Mouse (Mus musculus): ENCODE data around the gene Serpine1. TPM values are rescaled to one million over a fixed set of nuclear protein-coding genes. Genes with fewer than 3 reads are reported as not detected.

Gene Serpine1
- polyA plus RNA-seq, 1 experiment: 9.7 TPM

DNA sequence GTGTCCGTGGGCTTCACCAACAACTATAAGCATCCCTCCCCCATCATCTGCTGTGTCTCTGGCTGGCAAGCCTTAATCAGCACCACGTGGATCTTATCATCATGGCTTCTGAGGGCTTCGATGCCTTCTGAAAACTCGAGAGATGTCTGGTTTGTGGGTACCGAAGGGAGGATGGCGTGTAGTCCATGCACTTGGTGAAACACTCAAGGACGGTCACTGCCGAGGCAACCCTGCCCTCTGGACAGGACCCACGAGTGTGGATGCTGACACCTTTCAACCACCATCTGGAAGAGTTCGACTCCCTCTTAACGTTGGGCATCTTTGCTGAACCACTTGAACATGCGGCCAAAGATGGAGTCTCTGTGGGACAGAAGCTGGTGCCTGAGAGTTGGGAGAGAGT lies 38.8 kb upstream of the Serpine1 start:
- TF ChIP-seq CTCF (IDR thresholded peaks at IDR 0.05; ENCODE audit: low read depth, low read length) (no peak), POLR2A (IDR thresholded peaks at IDR 0.05; ENCODE audit: borderline replicate concordance, low read depth, low read length) (no peak)
- Histone ChIP-seq H3K27ac (ENCODE audit: insufficient read depth, low read depth, low read length) (no peak overlapping the region), H3K4me3 (ENCODE audit: insufficient read depth, low read length) (no peak overlapping the region), H3K4me1 (ENCODE audit: control insufficient read depth, insufficient read depth, low read length) (peaks cover 8% of the 10 kb centered on the region)

DNA sequence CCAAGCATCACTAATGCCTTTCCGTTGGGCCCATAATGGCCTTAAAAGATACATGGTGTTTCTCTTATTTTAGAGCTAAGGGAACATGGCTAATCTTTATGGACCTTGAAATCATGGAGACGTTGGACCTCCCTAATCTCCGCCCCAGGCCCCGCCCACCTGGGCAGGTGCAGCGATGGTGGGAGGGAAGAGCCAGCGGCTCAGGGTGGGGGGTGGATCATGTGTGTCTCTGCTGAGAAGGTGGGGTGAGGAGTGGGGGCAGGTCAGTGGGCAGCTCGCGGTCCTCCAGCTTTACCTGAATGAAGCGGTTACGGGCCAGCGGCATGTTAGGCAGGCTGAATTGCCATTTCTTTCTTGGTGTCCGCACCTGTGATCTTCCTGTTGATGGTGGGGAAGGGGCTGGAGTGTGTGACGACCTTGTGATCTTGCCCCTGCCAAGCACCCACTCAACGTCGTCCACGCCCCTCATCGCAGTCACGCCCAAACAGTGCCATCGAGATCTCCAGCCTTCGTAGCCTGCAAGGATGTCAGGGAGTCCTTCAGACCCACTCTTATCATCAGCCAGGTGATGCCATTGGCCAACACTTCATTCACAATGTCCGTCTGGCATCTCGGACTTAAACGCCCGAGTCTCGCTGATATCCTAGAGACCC lies 38.0 kb upstream of the Serpine1 start:
- peaks cover 5% of the 10 kb centered on the region for H3K4me1 ChIP-seq (ENCODE audit: control insufficient read depth, insufficient read depth, low read length)
- H3K27ac ChIP-seq (ENCODE audit: insufficient read depth, low read depth, low read length): no peak overlapping the region
- TF ChIP-seq CTCF (IDR thresholded peaks at IDR 0.05; ENCODE audit: low read depth, low read length) (no peak), POLR2A (IDR thresholded peaks at IDR 0.05; ENCODE audit: borderline replicate concordance, low read depth, low read length) (no peak)
- H3K4me3 ChIP-seq (ENCODE audit: insufficient read depth, low read length): no peak overlapping the region

DNA sequence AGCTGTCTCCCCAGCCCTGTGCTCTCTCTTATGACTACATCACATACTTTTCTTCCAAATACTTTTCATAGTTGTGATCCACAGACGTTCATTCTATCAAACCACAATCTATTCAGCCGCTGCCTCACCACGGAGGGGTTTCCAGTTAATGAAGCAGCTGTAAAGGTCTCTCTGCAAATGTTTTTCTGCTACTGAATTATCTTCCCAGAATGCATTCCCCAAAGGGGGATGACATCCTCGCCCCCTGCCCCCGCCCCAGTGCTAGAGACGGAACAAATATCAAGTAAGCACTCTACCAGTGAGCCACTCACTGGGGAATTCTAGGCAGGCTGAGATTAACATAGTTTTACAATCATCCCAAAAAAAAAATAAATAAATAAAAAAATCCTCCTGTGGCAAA lies 36.0 kb upstream of the Serpine1 start:
- no peak for TF ChIP-seq CTCF (IDR thresholded peaks at IDR 0.05; ENCODE audit: low read depth, low read length)
- TF ChIP-seq POLR2A (IDR thresholded peaks at IDR 0.05; ENCODE audit: borderline replicate concordance, low read depth, low read length): no peak
- Histone ChIP-seq H3K4me1 (ENCODE audit: control insufficient read depth, insufficient read depth, low read length) (peaks cover 10% of the 10 kb centered on the region), H3K27ac (ENCODE audit: insufficient read depth, low read depth, low read length) (no peak overlapping the region), H3K4me3 (ENCODE audit: insufficient read depth, low read length) (no peak overlapping the region)

DNA sequence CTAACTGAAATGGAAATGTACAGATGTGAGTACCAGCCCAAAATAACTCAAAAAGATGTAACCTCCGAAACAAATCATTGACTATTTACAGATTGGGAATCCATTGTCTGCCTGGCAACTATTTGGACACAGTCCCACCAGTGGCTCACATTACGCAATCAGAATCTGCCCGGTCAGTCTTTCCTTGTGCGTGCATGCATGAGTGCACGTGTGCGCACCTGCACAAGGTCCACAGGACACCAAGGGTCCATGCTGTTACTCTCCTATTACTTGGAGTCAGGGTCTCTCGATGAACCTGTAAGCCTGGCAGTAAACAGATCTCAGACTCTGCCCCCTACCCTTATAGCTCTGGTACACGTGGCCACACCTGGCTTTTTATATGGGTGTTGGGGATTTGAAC lies 35.6 kb upstream of the Serpine1 start:
- peaks cover 14% of the 10 kb centered on the region for H3K4me1 ChIP-seq (ENCODE audit: control insufficient read depth, insufficient read depth, low read length)
- no peak for TF ChIP-seq CTCF (IDR thresholded peaks at IDR 0.05; ENCODE audit: low read depth, low read length)
- no peak for TF ChIP-seq POLR2A (IDR thresholded peaks at IDR 0.05; ENCODE audit: borderline replicate concordance, low read depth, low read length)
- H3K4me3 ChIP-seq (ENCODE audit: insufficient read depth, low read length): no peak overlapping the region
- no peak overlapping the region for H3K27ac ChIP-seq (ENCODE audit: insufficient read depth, low read depth, low read length)

GRCm38 (mm10) chr5:137107024-137107423 lies 35.0 kb upstream of the Serpine1 start:
- Histone ChIP-seq H3K4me3 (ENCODE audit: insufficient read depth, low read length) (no peak overlapping the region), H3K4me1 (ENCODE audit: control insufficient read depth, insufficient read depth, low read length) (peaks cover 15% of the 10 kb centered on the region), H3K27ac (ENCODE audit: insufficient read depth, low read depth, low read length) (no peak overlapping the region)
- no peak for TF ChIP-seq POLR2A (IDR thresholded peaks at IDR 0.05; ENCODE audit: borderline replicate concordance, low read depth, low read length)
- TF ChIP-seq CTCF (IDR thresholded peaks at IDR 0.05; ENCODE audit: low read depth, low read length): no peak

DNA sequence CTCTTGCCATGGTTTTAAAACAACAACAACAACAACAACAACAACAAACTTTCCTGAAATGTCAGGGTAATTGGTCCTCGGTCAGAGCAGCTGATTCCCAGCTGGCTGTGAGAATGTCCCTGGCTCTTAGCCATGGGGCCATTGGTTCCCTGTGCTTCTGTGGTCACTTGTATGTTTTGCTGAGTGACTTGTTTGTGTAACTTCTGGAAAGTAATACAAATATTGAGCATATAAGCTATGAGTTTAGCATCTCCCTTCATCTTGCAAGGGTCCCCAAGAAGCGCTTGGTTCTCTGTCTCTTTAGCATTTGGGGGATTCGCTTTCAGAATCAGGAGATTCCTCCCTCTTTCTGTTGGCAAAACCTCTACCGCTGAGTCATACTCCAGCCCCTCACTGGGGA lies 34.4 kb upstream of the Serpine1 start:
- no peak overlapping the region for H3K4me3 ChIP-seq (ENCODE audit: insufficient read depth, low read length)
- no peak overlapping the region for H3K27ac ChIP-seq (ENCODE audit: insufficient read depth, low read depth, low read length)
- H3K4me1 ChIP-seq (ENCODE audit: control insufficient read depth, insufficient read depth, low read length): peaks cover 15% of the 10 kb centered on the region
- TF ChIP-seq CTCF (IDR thresholded peaks at IDR 0.05; ENCODE audit: low read depth, low read length) (no peak), POLR2A (IDR thresholded peaks at IDR 0.05; ENCODE audit: borderline replicate concordance, low read depth, low read length) (no peak)

GRCm38 (mm10) chr5:137103969-137104368 lies 31.9 kb upstream of the Serpine1 start:
- TF ChIP-seq CTCF (IDR thresholded peaks at IDR 0.05; ENCODE audit: low read depth, low read length) (no peak), POLR2A (IDR thresholded peaks at IDR 0.05; ENCODE audit: borderline replicate concordance, low read depth, low read length) (no peak)
- H3K4me1 ChIP-seq (ENCODE audit: control insufficient read depth, insufficient read depth, low read length): peaks cover 15% of the 10 kb centered on the region
- H3K4me3 ChIP-seq (ENCODE audit: insufficient read depth, low read length): no peak overlapping the region
- H3K27ac ChIP-seq (ENCODE audit: insufficient read depth, low read depth, low read length): no peak overlapping the region

DNA sequence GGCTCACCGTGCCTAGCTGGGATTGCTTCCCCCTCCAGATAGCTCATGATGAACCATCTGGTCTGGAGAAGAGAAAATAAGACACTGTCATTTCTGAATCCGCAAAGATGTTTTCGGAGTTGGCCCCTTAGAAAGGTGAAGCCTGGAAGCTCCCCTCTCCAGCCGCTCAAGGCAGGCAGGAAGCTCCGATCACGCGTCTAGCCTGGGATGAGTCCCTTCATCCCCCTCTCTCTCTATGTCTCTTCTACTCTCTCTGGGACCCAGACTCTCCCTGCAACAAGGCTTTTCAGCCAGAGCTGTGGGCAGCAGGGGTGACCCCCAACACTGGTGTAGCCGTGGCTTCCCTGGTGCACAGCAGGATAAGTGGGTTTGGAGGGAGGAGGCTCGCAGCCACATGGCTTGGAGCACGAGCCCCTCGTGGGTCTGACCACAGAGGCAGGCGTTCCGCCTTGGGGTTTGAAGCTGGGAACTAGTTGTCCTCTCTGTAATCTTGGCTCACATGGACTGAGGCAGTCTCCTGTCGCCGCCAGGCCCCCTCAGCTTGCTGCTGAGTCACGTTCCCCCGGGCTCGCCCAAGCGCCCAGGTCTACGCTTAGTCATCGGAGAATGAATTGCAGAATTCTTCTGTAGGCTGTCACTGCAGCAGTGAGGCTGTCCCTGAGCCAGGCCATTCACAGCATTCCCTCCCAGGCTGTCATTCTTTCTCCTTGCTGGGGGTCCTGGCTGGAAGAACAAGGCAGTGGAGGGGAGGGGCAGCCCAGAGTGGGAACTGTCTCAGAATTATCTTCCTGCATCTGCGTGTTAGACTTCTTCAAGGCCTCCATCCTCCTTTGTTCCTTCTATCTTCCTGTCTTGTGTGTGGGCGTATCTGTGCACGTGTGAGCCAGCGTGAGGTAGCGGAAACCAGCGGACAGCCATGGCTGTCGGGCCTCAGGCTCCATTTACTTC lies 30.8 kb upstream of the Serpine1 start:
- no peak for TF ChIP-seq CTCF (IDR thresholded peaks at IDR 0.05; ENCODE audit: low read depth, low read length)
- no peak for TF ChIP-seq POLR2A (IDR thresholded peaks at IDR 0.05; ENCODE audit: borderline replicate concordance, low read depth, low read length)
- no peak overlapping the region for H3K27ac ChIP-seq (ENCODE audit: insufficient read depth, low read depth, low read length)

DNA sequence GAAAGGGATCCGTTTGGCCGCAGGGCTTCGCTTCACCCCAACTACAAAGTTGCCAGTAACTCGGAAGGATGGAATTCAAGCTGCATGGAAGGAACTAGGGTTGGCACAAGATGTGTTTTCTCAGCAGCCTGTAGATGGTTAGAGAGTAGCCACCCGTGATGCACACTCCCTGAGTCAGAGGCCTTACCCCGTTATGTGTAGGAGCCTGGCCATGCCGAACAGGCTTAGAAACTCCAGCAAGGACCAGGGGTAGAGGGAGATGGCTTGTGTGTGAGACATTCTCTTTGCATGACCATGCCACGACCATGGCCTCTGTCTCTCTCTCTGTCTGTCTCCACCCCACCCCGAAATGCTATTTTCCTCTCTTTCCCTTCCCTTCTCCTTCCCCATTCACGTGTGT lies 30.0 kb upstream of the Serpine1 start:
- no peak overlapping the region for H3K27ac ChIP-seq (ENCODE audit: insufficient read depth, low read depth, low read length)
- TF ChIP-seq POLR2A (IDR thresholded peaks at IDR 0.05; ENCODE audit: borderline replicate concordance, low read depth, low read length) (no peak), CTCF (IDR thresholded peaks at IDR 0.05; ENCODE audit: low read depth, low read length) (no peak)
- H3K4me3 ChIP-seq (ENCODE audit: insufficient read depth, low read length): no peak overlapping the region
- peaks cover 15% of the 10 kb centered on the region for H3K4me1 ChIP-seq (ENCODE audit: control insufficient read depth, insufficient read depth, low read length)

More for the DNA sequence above, 30.8 kb upstream of the Serpine1 start:
- no peak overlapping the region for H3K4me3 ChIP-seq (ENCODE audit: insufficient read depth, low read length)
- peaks cover 15% of the 10 kb centered on the region for H3K4me1 ChIP-seq (ENCODE audit: control insufficient read depth, insufficient read depth, low read length)

DNA sequence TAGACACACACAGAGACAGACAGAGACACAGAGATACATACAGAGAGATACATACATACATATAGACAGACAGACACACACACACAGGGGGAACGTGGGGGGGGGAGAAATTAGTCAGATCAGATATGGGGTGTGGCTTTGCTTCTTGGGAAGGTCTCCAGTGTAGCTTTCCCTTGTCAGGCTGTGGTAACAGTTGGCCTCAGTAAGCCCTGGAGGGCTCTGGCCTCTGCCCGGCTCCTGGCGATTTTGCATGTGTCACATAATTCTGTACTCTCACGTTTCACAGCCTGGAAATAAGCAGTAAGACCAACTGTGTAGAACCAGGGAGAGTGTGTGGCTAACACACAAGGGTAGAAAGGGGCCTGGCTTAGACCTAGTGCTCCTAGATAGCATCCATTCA lies 28.6 kb upstream of the Serpine1 start:
- Histone ChIP-seq H3K4me1 (ENCODE audit: control insufficient read depth, insufficient read depth, low read length) (peaks cover 15% of the 10 kb centered on the region), H3K27ac (ENCODE audit: insufficient read depth, low read depth, low read length) (no peak overlapping the region), H3K4me3 (ENCODE audit: insufficient read depth, low read length) (no peak overlapping the region)
- TF ChIP-seq CTCF (IDR thresholded peaks at IDR 0.05; ENCODE audit: low read depth, low read length) (no peak), POLR2A (IDR thresholded peaks at IDR 0.05; ENCODE audit: borderline replicate concordance, low read depth, low read length) (no peak)
